Mouse (Mus musculus): ENCODE measurements around the gene Vcan. TPM values are rescaled to one million over a fixed set of nuclear protein-coding genes. Genes with fewer than 3 reads are reported as not detected.

The Vcan gene
- total RNA-seq, 2 experiments from 2014 or later = 37.0 to 41.0 TPM

DNA sequence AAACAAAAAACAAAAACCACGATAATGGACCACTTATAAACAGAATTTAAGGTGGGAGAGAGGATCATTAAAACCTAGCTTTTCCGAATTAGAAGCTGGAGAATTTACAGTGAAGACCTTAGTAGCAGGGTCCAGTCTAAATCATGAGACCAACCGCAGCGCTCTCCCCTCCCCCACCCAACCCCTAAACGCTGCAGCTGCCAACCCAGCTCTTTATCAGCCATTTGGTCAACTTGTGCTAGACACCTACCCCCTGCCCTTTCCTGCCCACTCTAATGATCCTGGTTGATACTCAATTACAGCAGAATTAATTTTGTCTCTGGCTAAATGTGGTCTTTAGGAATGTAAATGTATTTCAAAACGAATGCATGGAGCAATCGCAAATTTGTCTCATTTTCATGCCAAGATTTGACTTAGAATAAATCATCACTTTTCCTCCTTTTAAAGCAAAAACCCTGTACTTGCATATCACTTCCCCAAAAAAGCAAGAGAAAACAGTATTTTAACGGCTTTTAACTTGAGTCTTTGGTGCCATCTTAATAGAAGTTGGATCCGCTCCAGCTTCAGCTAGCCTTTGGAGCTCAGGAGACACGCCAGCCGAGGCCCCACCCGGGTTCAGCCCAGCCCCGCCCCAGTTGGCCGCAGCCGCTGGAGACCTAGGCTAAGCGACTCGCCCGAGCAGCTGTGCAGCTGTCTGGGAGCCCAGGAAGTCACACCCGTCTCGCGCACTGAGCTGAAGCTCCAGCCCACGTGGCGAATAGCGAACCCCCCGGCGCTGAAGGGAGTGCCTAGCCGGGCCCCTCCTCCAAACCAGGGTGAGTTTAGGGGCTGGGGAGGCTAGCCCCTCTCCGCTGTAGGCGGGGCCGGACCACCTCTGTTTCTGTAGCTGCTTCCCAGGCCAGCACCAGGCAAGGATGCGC is 3.3 kb downstream of the Vcan start:
- intact Hi-C loops (cut with DNase I) = no loop called here
- DNase-seq (ENCODE audit: extremely low spot score in 1 of 2, low spot score in 2 of 2) = peak; percentile 55 to 85

DNA sequence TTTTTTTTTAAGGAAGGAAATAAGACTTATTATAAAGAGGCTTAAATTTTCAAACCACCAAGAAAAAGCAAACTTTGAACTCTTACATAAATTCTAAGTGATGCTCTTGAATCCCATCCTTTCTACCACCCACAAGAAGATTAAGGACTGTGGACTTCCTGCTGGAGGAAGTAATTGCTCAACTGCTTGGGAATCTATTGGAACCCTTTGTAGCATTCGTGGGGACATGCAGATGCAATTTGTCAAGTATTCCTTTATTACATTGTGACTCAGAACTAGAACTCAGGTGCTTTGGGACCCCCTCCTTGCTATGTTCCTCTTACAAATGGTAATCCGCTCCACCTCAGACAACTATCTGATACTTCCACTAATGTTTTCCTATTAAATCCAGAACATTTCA is 4.0 kb downstream of the Vcan start:
- intact Hi-C loops (cut with DNase I) = no loop called here
- DNase-seq (ENCODE audit: extremely low spot score in 1 of 2, low spot score in 2 of 2) = no peak

DNA sequence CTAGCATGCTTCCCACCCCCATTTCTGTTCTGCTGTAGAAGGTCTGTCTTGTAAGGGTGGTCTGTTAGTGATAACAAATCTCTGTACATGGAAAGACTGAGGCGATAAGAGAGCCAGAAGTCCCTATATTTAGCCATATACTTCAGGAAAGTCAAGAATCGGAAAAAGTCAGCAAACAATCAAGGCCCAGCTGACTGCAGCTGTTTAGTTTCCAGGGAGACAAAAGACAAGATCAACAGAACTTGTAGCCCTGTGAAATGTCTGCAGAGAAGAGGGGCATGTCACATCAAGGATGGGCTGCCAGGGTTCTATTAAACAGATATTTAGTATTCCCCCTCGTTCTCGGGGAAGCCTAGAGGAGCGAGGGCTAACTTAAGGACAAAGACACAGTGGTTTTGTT is 7.2 kb downstream of the Vcan start:
- DNase-seq (ENCODE audit: extremely low spot score in 1 of 2, low spot score in 2 of 2) = no peak
- intact Hi-C loops (cut with DNase I) = no loop called here

DNA sequence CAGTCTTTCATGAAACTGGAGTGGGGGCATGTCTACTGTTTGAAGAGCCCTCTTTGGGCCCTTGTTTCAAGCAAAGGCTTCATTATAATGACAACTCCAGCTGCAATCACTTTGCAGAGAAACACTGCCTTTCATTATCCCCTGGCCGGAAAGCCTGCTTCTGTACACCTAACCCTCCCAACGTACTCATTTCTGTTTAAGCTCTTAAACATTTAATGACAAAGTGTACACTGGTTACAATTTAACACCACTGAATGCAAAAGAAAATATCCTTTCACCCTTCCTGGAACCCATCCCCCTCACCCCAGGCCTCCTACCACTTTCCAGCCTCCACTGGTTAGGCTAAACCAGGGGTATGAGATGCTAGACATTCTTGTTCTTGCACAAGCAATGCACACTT is 15.8 kb downstream of the Vcan start:
- no peak for DNase-seq (ENCODE audit: extremely low spot score in 1 of 2, low spot score in 2 of 2)
- intact Hi-C loops (cut with DNase I) = no loop called here

DNA sequence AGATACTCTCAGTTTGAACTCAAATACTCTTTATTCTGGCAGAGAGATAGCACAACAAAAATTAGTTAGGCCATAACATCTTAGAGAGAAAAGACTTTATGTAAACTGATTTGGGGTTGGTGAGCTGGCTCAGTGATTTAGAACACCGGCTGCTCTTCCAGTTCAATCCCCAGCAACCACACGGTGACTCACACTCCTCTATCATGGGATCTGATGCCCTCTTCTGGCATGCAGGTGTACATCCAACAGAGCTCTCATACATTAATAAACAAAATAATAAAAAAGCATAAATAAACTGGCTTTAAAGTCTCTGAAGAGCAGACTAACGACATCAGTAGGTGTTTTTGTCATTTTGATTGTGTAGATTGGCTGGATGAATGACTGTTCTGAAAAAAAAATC is 21.8 kb downstream of the Vcan start:
- DNase-seq (ENCODE audit: extremely low spot score in 1 of 2, low spot score in 2 of 2) = no peak
- intact Hi-C loops (cut with DNase I) = no loop called here

DNA sequence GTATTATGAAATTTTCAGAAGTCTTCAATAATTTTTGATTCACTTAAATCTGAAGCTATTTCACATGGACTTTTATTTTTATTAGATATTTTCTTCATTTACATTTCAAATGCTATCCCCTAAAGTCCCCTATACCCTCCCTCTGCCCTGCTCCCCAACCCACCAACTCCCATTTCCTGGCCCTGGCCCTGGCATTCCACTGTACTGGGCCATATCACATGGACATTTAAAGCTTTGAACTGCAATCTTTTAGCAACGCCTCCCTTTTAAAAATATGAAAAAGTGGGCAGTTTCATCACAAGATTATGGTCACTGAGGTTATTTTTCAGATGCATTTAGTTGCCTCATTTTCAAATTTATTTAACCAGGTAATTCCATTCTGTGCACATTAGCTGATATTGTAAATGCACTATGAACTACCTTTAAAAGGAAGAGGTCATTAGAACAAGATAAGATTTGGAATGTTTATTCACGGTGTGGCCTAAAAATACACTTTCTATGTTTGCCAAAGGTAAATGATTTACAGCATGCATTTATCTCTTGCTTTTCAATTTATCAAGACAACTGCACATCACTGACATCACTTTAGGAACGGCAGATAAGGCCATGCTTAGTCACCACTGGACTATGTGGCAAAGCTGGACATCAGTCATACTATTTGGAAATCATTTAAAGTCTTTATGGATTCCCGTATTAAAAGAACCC is 32.7 kb downstream of the Vcan start:
- intact Hi-C loops (cut with DNase I) = no loop called here
- DNase-seq (ENCODE audit: extremely low spot score in 1 of 2, low spot score in 2 of 2) = no peak

DNA sequence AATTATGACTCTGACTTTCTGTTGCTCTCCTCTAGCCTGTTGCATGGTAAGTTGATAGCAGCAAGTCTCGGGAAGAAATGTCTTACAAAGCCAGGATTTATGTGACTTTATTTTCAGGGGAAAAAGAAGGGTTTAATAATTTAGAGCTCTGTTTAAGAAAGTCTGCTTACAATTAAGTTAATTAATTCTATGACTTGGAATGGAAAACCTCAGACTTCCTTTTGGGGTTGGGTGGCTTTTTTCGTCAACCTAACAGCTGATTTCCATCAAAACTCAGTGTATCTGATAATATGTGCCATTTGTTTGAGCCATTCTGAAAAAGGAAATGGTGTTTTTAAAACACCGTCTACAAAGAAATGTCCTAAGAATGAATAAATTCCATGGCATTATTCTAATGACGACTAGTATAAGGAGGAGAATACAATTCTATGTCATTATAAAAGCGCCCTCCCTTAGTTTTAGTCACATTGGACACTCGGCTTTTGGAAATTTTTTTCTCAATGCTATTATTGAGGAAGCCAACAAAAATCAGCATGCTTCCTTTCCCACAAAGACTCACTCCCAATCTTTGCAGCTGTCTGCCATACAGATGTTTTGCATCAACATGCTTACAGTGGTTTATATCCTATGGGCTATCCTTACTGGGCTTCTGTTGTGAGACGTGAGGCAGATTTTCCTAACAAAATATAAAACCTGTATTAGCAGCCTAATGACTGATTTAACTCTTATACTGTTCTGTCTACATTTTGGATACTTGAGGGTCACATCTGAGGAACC is 34.0 kb downstream of the Vcan start:
- intact Hi-C loops (cut with DNase I) = no loop called here

DNA sequence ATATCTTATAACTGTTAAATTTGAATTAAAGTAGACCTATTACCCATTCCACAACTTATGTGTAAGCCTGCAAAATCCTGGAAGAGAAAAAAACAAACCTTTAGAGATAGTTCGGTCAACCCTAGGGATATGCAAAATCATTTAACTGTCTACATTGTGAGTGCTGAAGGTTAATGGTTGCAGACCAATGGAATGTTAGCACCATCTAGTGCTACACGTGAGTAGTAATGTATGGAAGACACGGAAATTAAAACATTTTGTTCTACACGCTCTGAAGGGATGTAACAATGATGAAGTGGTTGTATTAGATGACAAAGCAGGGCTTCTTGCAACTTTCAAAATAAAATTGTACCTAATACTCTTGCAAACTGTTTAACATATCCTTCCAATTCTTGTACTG is 39.9 kb downstream of the Vcan start:
- intact Hi-C loops (cut with DNase I) = no loop called here
- no peak for DNase-seq (ENCODE audit: extremely low spot score in 1 of 2, low spot score in 2 of 2)

More for the DNA sequence above, 34.0 kb downstream of the Vcan start:
- DNase-seq (ENCODE audit: extremely low spot score in 1 of 2, low spot score in 2 of 2) = no peak

DNA sequence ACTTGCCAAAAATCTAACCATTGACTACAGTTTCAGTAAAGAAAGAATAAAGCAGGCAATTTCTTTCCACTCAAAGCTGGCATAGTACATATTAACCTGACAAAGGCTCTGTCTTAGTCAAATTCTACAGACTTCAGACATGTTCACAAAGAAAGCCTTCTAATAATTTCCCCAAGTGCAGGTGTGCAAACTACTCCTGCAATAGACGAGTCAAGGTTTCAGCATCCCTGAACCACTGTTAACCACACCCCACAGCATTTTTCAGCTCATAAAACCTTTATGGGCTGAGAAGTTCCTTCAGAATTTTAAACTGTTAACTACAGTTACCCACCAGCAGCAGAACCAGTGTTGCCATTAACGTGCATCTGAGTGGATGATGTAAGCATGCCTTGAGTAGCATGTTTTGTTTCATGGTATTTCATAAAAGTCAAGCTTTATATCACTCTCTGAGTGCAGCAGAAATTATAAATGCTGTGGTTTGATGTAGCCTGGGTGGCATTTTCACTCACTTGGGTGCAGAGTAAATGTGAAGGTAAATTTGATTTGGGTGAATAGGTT is 42.2 kb downstream of the Vcan start:
- no peak for DNase-seq (ENCODE audit: extremely low spot score in 1 of 2, low spot score in 2 of 2)
- intact Hi-C loops (cut with DNase I) = no loop called here

DNA sequence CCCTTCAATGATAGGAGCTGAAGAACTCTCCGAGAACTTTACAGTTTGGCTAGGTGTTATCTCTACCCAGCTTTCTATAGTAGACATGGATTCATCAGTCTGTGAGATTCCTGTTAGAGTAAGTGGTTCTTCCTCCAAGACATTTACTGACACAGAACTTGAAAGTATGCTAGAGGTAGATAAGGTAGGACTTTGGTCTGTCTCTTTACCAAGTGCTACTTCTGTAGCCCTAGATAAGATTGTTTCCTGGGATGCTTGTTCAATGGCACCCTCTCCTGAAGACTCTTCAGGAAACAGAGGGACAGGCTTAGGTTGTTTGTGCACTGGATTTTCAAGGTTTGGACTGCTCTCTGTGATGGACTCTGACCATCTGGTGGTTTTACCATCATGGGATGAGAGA is 49.7 kb downstream of the Vcan start:
- DNase-seq (ENCODE audit: extremely low spot score in 1 of 2, low spot score in 2 of 2) = no peak
- intact Hi-C loops (cut with DNase I) = no loop called here

DNA sequence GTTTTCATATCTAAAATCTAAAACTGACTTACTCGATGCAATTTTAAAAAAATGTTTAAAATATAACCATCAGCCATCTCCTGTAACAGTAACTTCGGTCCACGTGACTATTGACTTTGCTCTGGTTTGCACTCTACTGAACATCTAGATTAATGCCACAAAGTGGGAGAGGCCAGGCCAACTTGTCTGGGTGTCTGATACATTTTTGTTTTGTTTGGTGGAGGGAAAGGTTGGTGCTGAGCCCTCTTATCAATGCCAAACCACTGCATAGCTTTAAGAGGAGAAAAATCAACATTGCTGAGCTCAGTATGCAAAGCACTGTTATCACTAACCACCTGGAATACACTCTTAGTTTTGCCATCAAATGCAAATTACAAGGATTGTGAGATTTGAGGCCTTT is 58.8 kb downstream of the Vcan start:
- no peak for DNase-seq (ENCODE audit: extremely low spot score in 1 of 2, low spot score in 2 of 2)
- intact Hi-C loops (cut with DNase I) = no loop called here

DNA sequence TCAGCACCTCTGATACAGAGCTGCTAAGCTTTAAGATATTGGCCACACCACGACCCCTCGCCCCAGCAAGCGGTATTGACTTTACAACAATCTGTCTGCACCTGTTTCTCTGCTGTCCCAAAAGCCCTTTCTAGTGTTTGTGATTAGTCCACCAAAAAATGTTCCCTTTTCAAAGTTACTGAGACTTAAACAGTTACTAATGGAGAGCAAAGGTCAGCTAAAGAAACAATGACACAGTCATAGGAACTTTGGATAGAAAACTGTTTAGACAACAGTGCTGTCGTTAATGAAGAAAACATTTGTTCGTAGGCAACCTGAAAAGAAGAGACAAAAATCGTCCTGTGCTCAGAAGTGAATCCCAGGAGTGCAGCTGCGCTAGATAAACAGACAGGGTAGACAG is 60.1 kb downstream of the Vcan start:
- intact Hi-C loops (cut with DNase I) = no loop called here
- DNase-seq (ENCODE audit: extremely low spot score in 1 of 2, low spot score in 2 of 2) = no peak

DNA sequence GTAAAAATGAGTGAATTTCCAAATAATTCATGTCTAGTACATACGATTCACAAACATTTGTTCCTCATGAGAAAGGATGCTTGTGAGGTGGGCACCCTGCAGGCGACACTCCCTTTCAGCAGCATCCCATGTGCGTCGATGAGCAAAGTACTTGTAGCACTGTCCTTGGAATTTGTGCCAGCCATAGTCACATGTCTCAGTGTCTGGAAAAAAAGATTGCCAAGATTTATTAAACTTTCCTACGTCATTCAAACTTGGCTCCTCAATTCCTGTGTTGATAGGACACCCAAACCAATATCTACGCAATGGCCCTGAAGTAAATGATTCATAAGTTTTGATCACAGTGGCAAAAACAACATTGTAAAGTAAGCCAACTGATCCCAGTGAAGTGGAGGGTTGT is 62.6 kb downstream of the Vcan start:
- intact Hi-C loops (cut with DNase I) = no loop called here
- DNase-seq (ENCODE audit: extremely low spot score in 1 of 2, low spot score in 2 of 2) = no peak

DNA sequence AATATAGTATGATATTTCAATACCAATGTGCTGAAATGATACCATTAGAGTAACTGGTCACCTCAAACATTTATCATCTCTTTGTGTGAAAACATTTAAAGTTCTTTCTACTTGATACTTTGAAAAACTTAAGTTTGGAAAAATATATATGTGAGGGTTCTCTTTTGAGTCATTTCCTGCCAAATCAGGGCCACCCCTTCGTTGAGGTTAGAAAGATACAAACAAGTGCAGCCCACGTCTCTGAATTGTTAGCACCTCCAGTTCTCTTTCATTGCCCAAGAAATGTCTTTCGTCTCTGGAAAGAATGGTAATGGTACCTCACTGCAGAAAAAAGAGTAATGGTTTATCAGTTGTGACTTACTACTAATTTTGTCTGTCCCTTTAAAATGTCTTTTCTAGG is 71.8 kb downstream of the Vcan start:
- intact Hi-C loops (cut with DNase I) = no loop called here
- DNase-seq (ENCODE audit: extremely low spot score in 1 of 2, low spot score in 2 of 2) = no peak

DNA sequence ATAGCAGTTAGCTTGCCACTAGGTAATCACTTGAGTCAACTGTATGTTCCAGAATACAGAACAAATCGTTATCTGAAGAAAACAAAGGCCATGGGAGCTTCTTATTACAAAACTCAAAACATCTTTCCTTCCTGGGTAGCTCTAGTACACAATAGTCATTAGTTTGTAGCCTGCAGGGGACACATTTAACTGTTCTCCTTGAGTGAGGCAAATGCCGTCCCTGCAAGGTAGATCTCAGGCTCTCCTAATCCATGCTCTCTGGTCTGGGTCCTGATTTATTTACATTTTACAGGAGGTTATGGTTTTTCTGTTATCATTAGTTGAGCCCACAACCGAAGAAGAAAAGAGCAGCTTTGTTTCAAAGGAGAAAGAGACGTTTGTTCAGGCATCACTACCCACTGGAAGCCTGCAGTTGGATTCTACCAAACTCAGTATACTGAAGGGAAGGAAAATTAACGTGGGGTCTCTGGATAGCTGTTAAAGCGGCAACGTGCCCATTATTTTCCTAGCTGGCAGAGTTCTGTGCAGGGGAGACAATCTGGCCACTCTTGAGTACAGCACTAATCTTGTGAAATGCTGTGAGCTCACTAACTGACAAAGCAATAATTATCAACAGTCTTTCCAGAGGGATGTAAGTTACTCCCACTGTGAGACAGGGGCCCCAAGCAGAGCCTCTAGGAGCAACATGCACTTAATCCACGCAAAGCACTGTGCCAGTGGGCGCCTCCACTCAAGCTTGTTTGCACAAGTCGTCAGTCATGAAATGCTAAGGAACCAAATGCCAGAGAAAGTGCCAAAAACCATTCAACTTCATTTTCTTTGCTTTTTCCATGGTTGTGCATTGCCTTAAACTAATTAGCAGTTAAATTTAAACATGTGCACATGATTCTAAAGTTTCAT is 73.1 kb downstream of the Vcan start:
- DNase-seq (ENCODE audit: extremely low spot score in 1 of 2, low spot score in 2 of 2) = no peak
- intact Hi-C loops (cut with DNase I) = loop anchor here (2.0 to 5.0 kb wide), 2 partner anchors 1172 to 1218 kb away; no protein-coding TSS in a partner anchor

DNA sequence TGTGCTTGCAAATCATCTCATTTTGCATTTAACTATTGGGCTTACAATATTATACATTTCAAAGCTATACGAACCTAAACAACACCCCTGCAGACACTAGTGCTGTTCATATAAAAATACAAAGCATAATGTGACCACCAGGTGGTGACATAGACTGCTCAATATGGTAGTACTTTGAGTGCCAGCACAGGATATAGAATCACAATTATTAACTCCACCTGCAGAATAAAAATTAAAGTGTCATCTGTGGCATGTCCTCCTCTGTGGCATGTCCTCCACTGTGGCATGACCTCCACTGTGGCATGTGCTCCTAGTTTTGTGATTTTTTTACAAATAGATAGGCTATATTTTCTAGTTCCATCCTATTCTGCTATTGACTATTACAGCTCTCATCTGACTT is 74.2 kb downstream of the Vcan start:
- peak; percentile 20 to 26 for DNase-seq (ENCODE audit: extremely low spot score in 1 of 2, low spot score in 2 of 2)
- intact Hi-C loops (cut with DNase I) = loop anchor here (2.0 to 5.0 kb wide), 2 partner anchors 1173 to 1219 kb away; no protein-coding TSS in a partner anchor

DNA sequence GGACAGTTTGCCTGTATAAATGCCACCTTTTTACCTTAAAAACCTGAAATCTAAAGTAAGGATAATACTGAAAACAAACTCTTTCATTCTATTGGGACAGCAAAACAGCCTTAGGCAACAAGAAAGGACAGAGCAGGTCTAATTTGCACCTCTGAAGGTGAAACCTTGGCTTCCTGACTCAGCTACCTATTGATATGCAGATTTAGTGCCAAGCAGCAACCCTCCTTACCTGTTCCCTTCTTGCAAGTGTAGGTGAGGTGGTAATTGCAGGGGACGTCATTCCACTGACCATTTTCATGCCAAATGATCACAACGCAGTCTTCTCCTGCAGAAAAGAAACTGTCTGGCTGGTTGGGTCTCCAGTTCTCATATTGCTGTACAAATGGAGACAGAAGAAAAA is 80.6 kb downstream of the Vcan start:
- intact Hi-C loops (cut with DNase I) = no loop called here

DNA sequence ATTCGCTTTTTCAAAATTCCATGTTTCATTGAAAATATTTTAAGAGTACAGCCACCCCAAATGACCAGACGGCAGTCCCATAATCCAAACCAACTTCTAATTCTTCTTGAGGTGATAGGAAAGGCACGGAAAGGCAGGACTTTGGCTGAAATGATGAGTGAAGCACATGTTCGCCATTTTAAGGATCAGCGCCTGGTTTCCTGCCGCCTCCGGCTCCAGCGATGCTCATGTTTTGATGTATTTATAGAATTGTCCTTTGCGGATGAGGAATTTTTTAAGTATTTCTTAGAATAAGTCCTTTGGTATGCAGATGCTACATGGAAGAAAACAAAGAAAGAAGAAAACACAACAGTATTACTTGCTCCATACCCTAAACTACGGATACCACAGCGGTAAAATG is 85.3 kb downstream of the Vcan start:
- DNase-seq (ENCODE audit: extremely low spot score in 1 of 2, low spot score in 2 of 2) = peak in 1 of 2 experiments; percentile 7
- intact Hi-C loops (cut with DNase I) = no loop called here

More for the DNA sequence above, 80.6 kb downstream of the Vcan start:
- DNase-seq (ENCODE audit: extremely low spot score in 1 of 2, low spot score in 2 of 2) = no peak
